Mouse (Mus musculus) embryo, embryonic 11.5 days (tissue): ENCODE data around the gene 2310039H08Rik.
A peak's percentile ranks its signal among the peaks of the same experiment; 100 is the strongest.
"Not testable (repeated sequence)": the region's sequence is repeated elsewhere in the genome, so short reads cannot be mapped to it uniquely, and the experiment has no call there.

Experiments used
- DNase-seq: peaks from one replicate; pipeline ENCODE4 v3.0.0-alpha.2; 2012; ENCODE audit warnings: low read depth, low spot score

Gene 2310039H08Rik

GRCm38 (mm10) chr17:46758753-46759152, 13.7 kb upstream of the 2310039H08Rik start:
- no peak for DNase-seq

GRCm38 (mm10) chr17:46763544-46763943, 8.9 kb upstream of the 2310039H08Rik start, which contains the start of gene Ptcra:
TSS of gene Ptcra (minus strand) at chr17:46763712.
- DNase-seq = no peak

- not testable (repeated sequence) for DNase-seq
Measured at GRCm38 (mm10) chr17:46764916-46765315, 7.5 kb upstream of the 2310039H08Rik start.

- DNase-seq = no peak
Measured at GRCm38 (mm10) chr17:46767868-46768267, 4.6 kb upstream of the 2310039H08Rik start.

GRCm38 (mm10) chr17:46770546-46770945, 1.9 kb upstream of the 2310039H08Rik start:
- DNase-seq = no peak

GRCm38 (mm10) chr17:46771025-46771424, 1.4 kb upstream of the 2310039H08Rik start:
- DNase-seq = no peak

DNA sequence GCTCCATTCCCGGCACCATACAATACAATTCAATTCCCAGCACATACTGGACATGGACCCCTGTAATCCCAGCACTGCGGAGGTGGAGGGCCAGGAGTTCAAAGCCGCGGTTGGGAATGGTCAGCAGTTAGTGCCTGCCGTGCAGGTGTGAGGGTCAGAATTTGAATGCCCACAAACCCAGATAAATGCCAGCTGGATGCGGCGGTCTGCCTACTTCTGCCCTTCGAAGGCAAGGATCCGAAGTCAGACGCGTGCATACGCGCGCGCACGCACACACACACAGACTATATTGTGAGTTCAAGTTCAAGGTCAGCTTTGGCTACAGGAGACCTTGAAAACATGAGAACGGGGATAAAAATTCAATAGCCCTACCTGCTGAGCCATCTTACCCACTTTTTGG, 819 bp upstream of the 2310039H08Rik start:
- DNase-seq = no peak

- DNase-seq = no peak
Measured at GRCm38 (mm10) chr17:46772038-46772403, 414 bp upstream of the 2310039H08Rik start.

- DNase-seq = no peak
Measured at GRCm38 (mm10) chr17:46773278-46774130, 1.1 kb downstream of the 2310039H08Rik start.

GRCm38 (mm10) chr17:46774131-46774472, 1.7 kb downstream of the 2310039H08Rik start:
- DNase-seq = no peak

- DNase-seq = no peak
Measured at GRCm38 (mm10) chr17:46775070-46775469, 2.6 kb downstream of the 2310039H08Rik start.

GRCm38 (mm10) chr17:46776087-46776486, 3.7 kb downstream of the 2310039H08Rik start:
- no peak for DNase-seq

DNA sequence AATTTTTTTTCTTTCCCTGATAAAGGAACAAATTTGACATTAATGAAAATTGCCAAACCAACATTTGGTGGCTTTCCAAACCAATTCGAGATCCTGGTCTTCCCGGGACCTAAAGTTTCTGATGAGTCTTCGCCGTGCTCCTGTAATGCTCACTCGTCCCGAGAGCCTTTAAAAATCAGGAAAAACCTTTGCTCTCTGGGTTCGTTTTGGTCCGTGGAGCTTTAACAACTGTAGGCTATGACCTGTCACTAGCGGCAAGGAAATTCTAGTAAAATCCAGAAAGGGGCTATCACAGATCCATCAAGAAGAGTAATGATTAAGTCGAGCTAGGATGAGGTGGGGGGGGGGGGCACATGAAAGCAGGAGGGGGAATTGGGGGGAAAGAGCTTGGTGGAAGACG, 9.4 kb downstream of the 2310039H08Rik start:
- DNase-seq = no peak

- DNase-seq = peak; percentile 89
Measured at GRCm38 (mm10) chr17:46782341-46783221, 10.1 kb downstream of the 2310039H08Rik start, which contains the start of gene Rpl7l1. TSS of gene Rpl7l1 (minus strand) at chr17:46782672.

- no peak for DNase-seq
Measured at GRCm38 (mm10) chr17:46783222-46783565, 10.8 kb downstream of the 2310039H08Rik start.

GRCm38 (mm10) chr17:46786952-46787351, 14.5 kb downstream of the 2310039H08Rik start:
- DNase-seq = no peak

DNA sequence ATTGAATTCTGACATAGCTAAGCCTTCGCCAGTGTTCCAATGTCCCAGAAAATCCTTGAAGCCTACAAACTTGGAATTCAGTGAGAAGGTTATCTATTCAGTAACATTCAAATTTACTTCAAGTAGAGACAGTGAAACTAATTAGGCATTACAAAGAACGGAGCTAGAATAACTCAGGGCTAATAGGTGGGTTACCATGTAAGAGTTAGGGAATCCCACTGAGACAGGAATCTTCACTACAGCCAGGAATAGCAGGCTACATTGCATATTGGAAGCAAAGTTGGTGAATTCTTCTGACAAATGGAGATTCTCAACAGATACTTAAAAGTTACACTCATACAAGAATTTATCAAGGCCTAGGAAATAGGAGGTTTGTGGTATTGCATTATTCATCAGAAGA, 15.5 kb downstream of the 2310039H08Rik start:
- not testable (repeated sequence) for DNase-seq

- no peak for DNase-seq
Measured at GRCm38 (mm10) chr17:46792963-46793362, 20.5 kb downstream of the 2310039H08Rik start.

DNA sequence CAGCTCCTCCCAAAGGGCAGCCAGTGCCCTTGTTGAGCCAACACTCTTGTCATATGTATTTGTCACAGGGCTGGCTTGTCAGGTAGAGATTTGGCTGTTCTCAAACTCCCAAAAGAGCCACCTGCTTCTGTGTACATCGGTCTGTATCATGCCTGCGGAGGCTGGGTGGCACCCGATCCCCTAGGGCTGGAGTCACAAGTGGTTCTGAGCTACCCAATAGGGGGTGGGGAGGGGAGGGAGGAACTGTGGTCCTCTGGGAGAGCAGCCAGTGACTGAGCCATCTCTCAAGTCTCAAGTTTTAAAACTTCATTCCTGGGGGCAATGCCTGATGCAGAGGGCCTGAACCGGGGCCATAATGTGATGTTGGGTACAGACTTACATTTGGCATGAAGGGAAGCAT, 24.3 kb downstream of the 2310039H08Rik start:
- no peak for DNase-seq

- no peak for DNase-seq
Measured at GRCm38 (mm10) chr17:46797386-46797785, 25.0 kb downstream of the 2310039H08Rik start.

- no peak for DNase-seq
Measured at GRCm38 (mm10) chr17:46799680-46800079, 27.2 kb downstream of the 2310039H08Rik start.

DNA sequence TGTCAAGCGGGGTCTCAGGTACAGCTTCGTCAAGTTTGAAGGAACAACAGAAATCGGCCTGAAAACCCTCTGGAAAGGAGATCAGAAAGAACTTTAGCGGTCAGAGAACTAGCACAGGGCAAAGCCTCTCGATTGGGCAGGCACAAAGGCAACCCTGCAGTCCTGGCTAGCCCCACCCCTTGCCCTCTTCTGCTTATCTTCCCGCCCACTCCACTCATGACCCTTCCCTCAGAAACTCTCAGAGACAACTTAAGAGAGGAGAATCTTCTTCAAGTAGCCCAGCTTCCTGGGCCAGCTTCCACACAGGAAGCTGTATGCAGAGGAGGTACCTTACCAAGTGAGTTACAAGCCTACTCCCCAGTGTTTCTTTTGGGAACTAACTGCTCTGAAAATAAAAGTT, 29.3 kb downstream of the 2310039H08Rik start:
- DNase-seq = no peak

- no peak for DNase-seq
Measured at GRCm38 (mm10) chr17:46808376-46808775, 35.9 kb downstream of the 2310039H08Rik start.
